Mouse (Mus musculus) forebrain, embryonic 12.5 days (tissue): ENCODE data around the gene Pepd. TPM values are rescaled to one million over a fixed set of nuclear protein-coding genes. Genes with fewer than 3 reads are reported as not detected.

Source experiments
- ATAC-seq: fragments of 200-750 bp; cut with Nextera tagmentation; 2 replicates; pipeline ENCODE4 v1.8.0; 2017; ENCODE audit warnings: moderate TSS enrichment; ENCODE audit not compliant: low FRiP score
- H3K27ac ChIP-seq: fragments of 300-500 bp; sonication (generic); 2 replicates; pipeline ENCODE4 v1.5.1; 2016; ENCODE audit warnings: mild to moderate bottlenecking
- H3K27me3 ChIP-seq: fragments of 300-500 bp; sonication (generic); 2 replicates; pipeline ENCODE4 v1.6.1; 2016; ENCODE audit warnings: mild to moderate bottlenecking
- H3K36me3 ChIP-seq: fragments of 300-500 bp; sonication (generic); replicated peaks from 2 replicates; pipeline ENCODE4 v1.6.1; 2016; ENCODE audit warnings: mild to moderate bottlenecking
- H3K4me1 ChIP-seq: fragments of 300-500 bp; sonication (generic); 2 replicates; pipeline ENCODE4 v1.6.1; 2016
- H3K4me2 ChIP-seq: fragments of 300-500 bp; sonication (generic); 2 replicates; pipeline ENCODE4 v1.6.1; 2016; ENCODE audit warnings: mild to moderate bottlenecking, moderate library complexity
- H3K4me3 ChIP-seq: fragments of 300-500 bp; sonication (generic); replicated peaks from 2 replicates; pipeline ENCODE4 v1.5.1; 2016; ENCODE audit warnings: mild to moderate bottlenecking
- H3K9ac ChIP-seq: fragments of 300-500 bp; sonication (generic); 2 replicates; pipeline ENCODE4 v1.6.1; 2016; ENCODE audit warnings: mild to moderate bottlenecking
- H3K9me3 ChIP-seq: fragments of 300-500 bp; sonication (generic); 2 replicates; pipeline ENCODE4 v1.6.1; 2016
- WGBS: fragments of 180-500 bp; shearing (Covaris S2); methylation state at CpG from one replicate; pipeline ENCODE4 v1.1.7; 2016; 5-methylcytosine and 5-hydroxymethylcytosine counted together
- polyA plus RNA-seq: library from polyadenylated mRNA; unstranded; fragments of >200 nt; fragmentation: Nextera tagmentation; extraction: Ambion mirVana; gene quantifications from 2 replicates; pipeline ENCODE4 v1.2.1, GENCODE M21; 2016

Gene Pepd
- 54.9 and 58.6 TPM in 2 replicates for polyA plus RNA-seq

GRCm38 (mm10) chr7:34911919-34912897 lies at the start of gene Pepd:
TSS of gene Pepd (plus strand) at chr7:34912379.
- Histone ChIP-seq H3K27ac (no peak within 1 kb of the TSS), H3K4me1 (peaks cover 27% of the 10 kb centered on the region), H3K4me3 (peak within 1 kb of the TSS; percentile 83), H3K9ac (peak within 1 kb of the TSS; percentile 75), H3K9me3 (0 out of 2 replicates have a peak, but pooled peaks cover 4% of the 10 kb centered on the region), H3K4me2 (peak within 1 kb of the TSS; percentile 93), H3K36me3 (no peaks in the 10 kb centered on the region), H3K27me3 (peaks cover 4% of the 10 kb centered on the region; the same call in 1 of the 2 replicates)
- peak; percentile 96 for ATAC-seq
- WGBS, result 7% methylated on average over 44 of the region's 44 CpGs

- WGBS, result 68% methylated on average over 6 of the region's 6 CpGs
- H3K9ac ChIP-seq, result no peak overlapping the region
- H3K9me3 ChIP-seq, result no peaks in the 10 kb centered on the region
- peaks cover 7% of the 10 kb centered on the region for H3K4me1 ChIP-seq
- no peak overlapping the region for H3K4me2 ChIP-seq
- no peaks in the 10 kb centered on the region for H3K36me3 ChIP-seq
- H3K27ac ChIP-seq, result peak overlapping the region; percentile 9; the same call in 1 of the 2 replicates
- H3K27me3 ChIP-seq, result no peaks in the 10 kb centered on the region
- no peak for ATAC-seq
- no peak overlapping the region for H3K4me3 ChIP-seq
Measured at GRCm38 (mm10) chr7:34867289-34867688, 44.9 kb upstream of the Pepd start.

- Histone ChIP-seq H3K4me2 (peak overlapping the region; percentile 17; the same call in 1 of the 2 replicates), H3K27ac (peak overlapping the region; percentile 73), H3K4me3 (0 out of 2 replicates have a peak overlapping the region, but pooled peaks have one; percentile 7), H3K9me3 (no peaks in the 10 kb centered on the region), H3K27me3 (no peaks in the 10 kb centered on the region), H3K36me3 (no peaks in the 10 kb centered on the region), H3K4me1 (peaks cover 7% of the 10 kb centered on the region), H3K9ac (no peak overlapping the region)
- 43% methylated on average over 13 of the region's 13 CpGs for WGBS
- ATAC-seq, result peak; percentile 90
Measured at GRCm38 (mm10) chr7:34869693-34870092, 42.5 kb upstream of the Pepd start.

- Histone ChIP-seq H3K36me3 (no peaks in the 10 kb centered on the region), H3K27ac (no peak overlapping the region), H3K4me2 (no peak overlapping the region), H3K9ac (no peak overlapping the region), H3K9me3 (no peaks in the 10 kb centered on the region), H3K4me3 (no peak overlapping the region), H3K27me3 (no peaks in the 10 kb centered on the region), H3K4me1 (no peaks in the 10 kb centered on the region)
- WGBS, result 65% methylated on average over 7 of the region's 7 CpGs
- ATAC-seq, result no peak
Measured at GRCm38 (mm10) chr7:34876787-34877186, 35.4 kb upstream of the Pepd start.

- 74% methylated on average over 7 of the region's 7 CpGs for WGBS
- H3K4me2 ChIP-seq, result no peak overlapping the region
- H3K27ac ChIP-seq, result no peak overlapping the region
- H3K27me3 ChIP-seq, result no peaks in the 10 kb centered on the region
- H3K9ac ChIP-seq, result no peak overlapping the region
- no peaks in the 10 kb centered on the region for H3K36me3 ChIP-seq
- ATAC-seq, result no peak
- H3K4me1 ChIP-seq, result no peaks in the 10 kb centered on the region
- H3K4me3 ChIP-seq, result no peak overlapping the region
- no peaks in the 10 kb centered on the region for H3K9me3 ChIP-seq
Measured at GRCm38 (mm10) chr7:34877820-34878219, 34.4 kb upstream of the Pepd start.

GRCm38 (mm10) chr7:34888441-34888840 lies 23.7 kb upstream of the Pepd start:
- no peak for ATAC-seq
- Histone ChIP-seq H3K9me3 (no peaks in the 10 kb centered on the region), H3K4me3 (no peak overlapping the region), H3K27me3 (no peaks in the 10 kb centered on the region; the same call in 1 of the 2 replicates), H3K27ac (no peak overlapping the region), H3K4me2 (no peak overlapping the region), H3K4me1 (no peaks in the 10 kb centered on the region), H3K36me3 (no peaks in the 10 kb centered on the region), H3K9ac (no peak overlapping the region)
- 84% methylated on average over 6 of the region's 6 CpGs for WGBS

GRCm38 (mm10) chr7:34888891-34889290 lies 23.3 kb upstream of the Pepd start:
- Histone ChIP-seq H3K4me1 (no peaks in the 10 kb centered on the region), H3K4me2 (no peak overlapping the region), H3K27ac (no peak overlapping the region), H3K9me3 (no peaks in the 10 kb centered on the region), H3K9ac (no peak overlapping the region), H3K36me3 (no peaks in the 10 kb centered on the region), H3K27me3 (no peaks in the 10 kb centered on the region; the same call in 1 of the 2 replicates), H3K4me3 (no peak overlapping the region)
- WGBS, result 63% methylated on average over 12 of the region's 12 CpGs
- no peak for ATAC-seq

- Histone ChIP-seq H3K9me3 (no peaks in the 10 kb centered on the region), H3K27me3 (no peaks in the 10 kb centered on the region; the same call in 1 of the 2 replicates), H3K4me2 (no peak overlapping the region), H3K9ac (no peak overlapping the region), H3K27ac (no peak overlapping the region), H3K36me3 (no peaks in the 10 kb centered on the region), H3K4me3 (no peak overlapping the region), H3K4me1 (peaks cover 11% of the 10 kb centered on the region)
- WGBS, result 92% methylated on average over 1 of the region's 1 CpGs
- no peak for ATAC-seq
Measured at GRCm38 (mm10) chr7:34892845-34893244, 19.3 kb upstream of the Pepd start.

- no peaks in the 10 kb centered on the region for H3K36me3 ChIP-seq
- peaks cover 11% of the 10 kb centered on the region for H3K4me1 ChIP-seq
- H3K9me3 ChIP-seq, result no peaks in the 10 kb centered on the region
- no peaks in the 10 kb centered on the region; the same call in 1 of the 2 replicates for H3K27me3 ChIP-seq
- no peak overlapping the region for H3K4me2 ChIP-seq
- no peak overlapping the region for H3K4me3 ChIP-seq
- H3K9ac ChIP-seq, result no peak overlapping the region
- 90% methylated on average over 3 of the region's 4 CpGs for WGBS
- ATAC-seq, result no peak
- H3K27ac ChIP-seq, result 0 out of 2 replicates have a peak overlapping the region, but pooled peaks have one; percentile 25
Measured at GRCm38 (mm10) chr7:34896461-34896860, 15.7 kb upstream of the Pepd start.

GRCm38 (mm10) chr7:34897058-34897457 lies 15.1 kb upstream of the Pepd start:
- H3K36me3 ChIP-seq, result no peaks in the 10 kb centered on the region
- H3K4me1 ChIP-seq, result peaks cover 11% of the 10 kb centered on the region
- no peaks in the 10 kb centered on the region for H3K9me3 ChIP-seq
- H3K27me3 ChIP-seq, result no peaks in the 10 kb centered on the region; the same call in 1 of the 2 replicates
- 33% methylated on average over 1 of the region's 1 CpGs for WGBS
- H3K9ac ChIP-seq, result 0 out of 2 replicates have a peak overlapping the region, but pooled peaks have one; percentile 8
- ATAC-seq, result peak; percentile 75
- no peak overlapping the region for H3K4me2 ChIP-seq
- peak overlapping the region; percentile 54 for H3K27ac ChIP-seq
- no peak overlapping the region for H3K4me3 ChIP-seq

- no peak overlapping the region for H3K4me3 ChIP-seq
- WGBS, result 36% methylated on average over 24 of the region's 24 CpGs
- 0 out of 2 replicates have a peak, but pooled peaks cover 4% of the 10 kb centered on the region for H3K9me3 ChIP-seq
- peaks cover 4% of the 10 kb centered on the region; the same call in 1 of the 2 replicates for H3K27me3 ChIP-seq
- H3K27ac ChIP-seq, result no peak overlapping the region
- no peak overlapping the region for H3K9ac ChIP-seq
- no peaks in the 10 kb centered on the region for H3K36me3 ChIP-seq
- ATAC-seq, result peak; percentile 59
- peaks cover 27% of the 10 kb centered on the region for H3K4me1 ChIP-seq
- no peak overlapping the region for H3K4me2 ChIP-seq
Measured at GRCm38 (mm10) chr7:34910096-34911066, 1.8 kb upstream of the Pepd start.
